Mouse (Mus musculus) urinary bladder, postnatal 25 days (tissue): Measurements from ENCODE around the gene Rnf223.
A peak's percentile ranks its signal among the peaks of the same experiment; 100 is the strongest.

Source experiments
- DNase-seq: peaks from one replicate; pipeline ENCODE4 v3.0.0; 2022; ENCODE audit warnings: low spot score

Rnf223 gene

DNA sequence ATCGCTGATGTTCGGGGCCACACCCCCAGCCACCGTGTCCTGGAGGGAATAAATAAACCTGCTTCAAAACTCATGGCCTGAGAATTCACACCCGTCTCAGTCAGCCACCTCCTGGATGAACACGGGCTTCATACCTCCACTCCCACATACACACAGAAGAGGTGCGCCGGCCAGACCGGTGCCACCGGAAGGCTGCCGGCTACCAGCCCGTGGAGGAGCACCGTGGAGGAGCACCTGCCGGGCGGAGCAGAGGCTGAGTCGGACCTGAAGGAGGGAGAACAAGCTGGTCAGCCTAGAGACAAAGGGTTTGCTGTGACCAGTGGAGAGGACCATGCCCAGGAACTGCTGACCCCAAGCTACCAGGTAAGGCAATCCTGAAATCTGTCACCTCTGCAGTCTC is at the start of gene Rnf223:
Rnf223 (plus strand) TSS at position 78 of the 400 bp plus-strand sequence.
- DNase-seq: peak; percentile 38

- no peak for DNase-seq
These were observed 47.6 kb upstream of the Rnf223 start for GRCm38 (mm10) chr4:156082621-156083234.

GRCm38 (mm10) chr4:156083348-156083747 is 47.0 kb upstream of the Rnf223 start:
- peak; percentile 80 for DNase-seq

DNA sequence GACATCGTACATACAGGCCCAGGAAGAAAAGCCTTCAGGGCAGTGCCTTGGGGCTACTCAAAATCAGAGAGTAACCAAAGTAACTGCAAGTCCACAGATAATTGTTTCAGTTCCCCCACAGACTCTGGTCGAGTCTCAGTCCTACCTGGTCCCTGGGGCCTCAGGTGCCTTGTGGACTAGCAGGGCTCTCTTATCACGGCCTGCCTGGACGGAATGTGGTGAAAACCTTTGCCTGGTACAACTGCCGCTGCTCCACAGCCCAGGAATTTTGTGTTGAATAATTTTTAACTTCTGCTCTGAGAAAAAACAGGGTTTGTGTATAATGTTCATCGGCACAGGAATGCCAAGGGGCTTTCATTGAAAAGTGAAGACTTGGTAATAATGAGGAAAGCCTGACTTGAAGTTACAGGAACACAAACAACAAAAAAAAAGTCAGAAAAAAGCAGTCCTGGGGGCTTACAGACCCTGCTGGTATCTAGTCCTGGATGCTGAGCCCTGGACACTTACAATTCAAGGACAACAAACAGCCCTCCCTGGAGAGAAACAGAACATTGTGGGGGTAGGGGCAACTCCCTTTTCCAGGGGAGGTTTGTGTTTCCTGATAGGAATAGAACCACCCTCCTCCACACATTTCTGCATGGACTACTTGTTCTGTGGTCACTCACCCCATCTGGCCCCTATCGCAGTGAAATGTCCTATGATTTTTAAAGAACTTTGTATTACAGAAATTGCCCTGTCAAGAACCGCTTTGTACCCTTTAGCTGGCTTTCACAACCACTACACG is 46.0 kb upstream of the Rnf223 start:
- DNase-seq: no peak

- DNase-seq: no peak
These were observed 45.1 kb upstream of the Rnf223 start for GRCm38 (mm10) chr4:156085256-156085655.

GRCm38 (mm10) chr4:156087398-156088087 is 42.8 kb upstream of the Rnf223 start:
- DNase-seq: no peak

DNA sequence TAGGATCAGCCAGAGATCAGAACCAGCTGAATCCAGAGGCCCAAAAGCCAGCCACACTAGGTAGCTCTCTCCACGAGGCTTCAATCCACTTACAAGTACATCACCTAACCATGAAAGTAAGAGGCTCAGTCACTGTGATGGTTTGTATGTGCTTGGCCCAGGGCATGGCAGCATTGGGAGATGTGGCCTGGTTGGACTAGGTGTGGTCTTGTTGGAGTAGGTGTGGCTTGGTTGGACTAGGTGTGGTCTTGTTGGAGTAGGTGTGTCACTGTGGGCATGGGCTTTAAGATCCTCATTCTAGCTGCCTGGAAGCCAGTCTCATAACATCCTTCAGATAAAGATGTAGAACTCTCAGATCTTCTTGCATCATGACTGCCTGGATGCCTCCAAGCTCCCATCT is 39.1 kb upstream of the Rnf223 start:
- DNase-seq: no peak

- no peak for DNase-seq
These were observed 37.5 kb upstream of the Rnf223 start for GRCm38 (mm10) chr4:156092765-156093164.

- no peak for DNase-seq
These were observed 36.6 kb upstream of the Rnf223 start for GRCm38 (mm10) chr4:156093758-156094157.

DNA sequence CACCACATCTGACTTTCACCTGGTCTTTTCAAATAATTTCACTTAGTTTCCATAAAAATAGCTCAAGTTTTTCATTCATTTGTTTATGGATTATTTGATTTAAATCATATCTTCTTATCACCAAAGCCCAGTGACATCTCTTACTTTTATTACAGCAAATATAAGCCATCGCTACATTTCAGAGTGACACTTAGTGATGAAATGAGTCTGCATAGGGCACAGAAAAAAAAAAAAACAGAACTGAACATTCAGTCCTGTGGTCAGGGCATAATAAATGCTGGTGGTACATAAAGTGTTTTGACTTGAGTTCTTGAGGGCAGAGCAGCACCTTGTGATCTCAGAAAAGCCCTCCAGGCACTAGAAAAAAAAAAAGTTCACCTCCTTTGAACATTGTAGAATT is 34.1 kb upstream of the Rnf223 start:
- DNase-seq: no peak

DNA sequence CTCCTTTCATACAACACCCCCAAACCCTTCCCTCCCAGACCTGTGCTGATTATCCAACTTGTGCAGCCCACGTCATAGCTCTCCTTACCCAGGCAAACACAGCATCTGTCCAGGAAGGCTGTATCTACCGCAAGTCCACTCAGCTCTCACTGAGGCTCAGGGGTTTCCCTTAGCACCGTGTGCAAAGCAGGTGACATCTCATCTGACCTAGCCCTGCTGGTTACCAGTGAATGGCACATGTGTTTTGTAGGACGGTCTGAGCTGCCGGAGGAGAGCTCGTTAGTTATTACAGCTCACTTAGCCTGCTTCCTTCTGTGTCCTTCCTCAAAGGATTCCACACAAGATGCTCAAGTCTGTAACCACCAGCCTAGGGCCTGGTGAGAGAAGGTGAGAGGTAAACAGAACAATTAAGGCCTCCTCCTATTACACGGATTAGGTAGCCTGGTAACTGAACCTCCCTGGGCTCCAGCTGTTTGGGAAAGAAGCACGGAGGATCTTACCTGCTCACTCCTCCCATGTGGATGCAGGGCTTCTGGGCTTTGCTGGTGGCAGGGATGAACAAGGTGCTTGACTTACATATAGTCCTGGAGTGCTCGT is 32.4 kb upstream of the Rnf223 start:
- no peak for DNase-seq

GRCm38 (mm10) chr4:156099427-156099826 is 30.9 kb upstream of the Rnf223 start:
- DNase-seq: no peak

- DNase-seq: no peak
These were observed 29.8 kb upstream of the Rnf223 start for GRCm38 (mm10) chr4:156100501-156100900.

- no peak for DNase-seq
These were observed 28.8 kb upstream of the Rnf223 start for GRCm38 (mm10) chr4:156101481-156101903.

GRCm38 (mm10) chr4:156103342-156103741 is 27.0 kb upstream of the Rnf223 start:
- no peak for DNase-seq

GRCm38 (mm10) chr4:156108606-156109546 is 21.4 kb upstream of the Rnf223 start:
- DNase-seq: no peak

DNA sequence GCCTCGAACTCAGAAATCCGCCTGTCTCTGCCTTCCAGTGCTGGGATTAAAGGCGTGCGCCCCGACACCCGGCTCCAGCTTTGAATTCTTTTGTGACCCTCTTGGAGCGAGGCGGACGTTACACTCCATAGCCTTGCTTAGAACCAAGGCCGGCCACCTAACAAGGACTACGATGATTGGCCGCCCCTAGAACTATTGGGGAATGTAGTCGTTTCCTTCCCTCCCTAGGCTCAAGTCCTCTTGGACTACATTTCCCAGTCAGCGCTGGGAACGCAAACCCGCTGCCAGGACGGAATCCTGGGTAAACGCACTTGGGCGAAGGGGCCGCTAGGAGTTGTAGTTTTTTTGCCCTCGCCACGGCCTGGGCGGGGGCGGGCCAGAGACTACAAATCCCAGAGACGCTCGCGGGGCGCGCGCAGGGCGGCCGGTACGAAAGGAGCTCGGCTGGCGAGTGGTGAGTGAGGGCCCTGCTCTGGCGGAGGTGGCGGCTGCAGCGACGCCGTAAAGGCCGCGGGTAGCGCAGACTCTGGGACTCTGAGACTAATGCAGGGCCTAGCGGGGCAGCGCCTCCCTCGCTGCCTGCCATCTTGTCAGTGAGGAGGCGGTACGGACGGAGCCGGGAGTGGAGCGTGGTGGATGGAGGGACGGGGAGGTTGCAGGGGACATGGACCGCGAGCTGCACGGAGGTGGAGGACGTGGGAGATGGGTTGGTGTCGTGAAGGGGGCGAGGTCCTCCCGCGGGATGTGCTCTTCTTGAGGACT is 20.6 kb upstream of the Rnf223 start, which contains the start of gene 9430015G10Rik:
9430015G10Rik (plus strand) TSS at position 413 of the 762 bp plus-strand sequence.
- DNase-seq: peak; percentile 93

- DNase-seq: no peak
These were observed 6.2 kb upstream of the Rnf223 start for GRCm38 (mm10) chr4:156124077-156124476.

DNA sequence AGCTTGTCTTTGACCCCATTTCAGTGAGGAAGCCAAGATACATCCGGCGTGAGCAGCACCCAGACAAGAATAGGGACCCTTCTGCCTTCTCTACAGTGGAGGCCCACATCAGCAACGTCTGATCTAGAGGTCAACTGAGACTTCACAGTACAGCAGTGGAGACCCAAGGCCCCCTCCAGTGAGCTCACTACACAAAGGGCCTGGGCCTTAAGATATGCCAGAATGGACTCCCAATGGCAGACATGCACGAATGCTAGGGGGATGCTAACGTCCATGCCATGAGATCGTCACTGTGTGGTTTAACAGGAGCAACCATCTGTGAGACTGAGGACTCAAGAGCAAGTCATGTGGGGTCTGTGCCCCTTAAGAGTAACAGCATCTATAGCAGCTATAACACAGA is 4.9 kb upstream of the Rnf223 start:
- no peak for DNase-seq

GRCm38 (mm10) chr4:156126841-156127240 is 3.5 kb upstream of the Rnf223 start:
- no peak for DNase-seq

GRCm38 (mm10) chr4:156128746-156129145 is 1.6 kb upstream of the Rnf223 start:
- DNase-seq: no peak
